Mouse (Mus musculus) spleen, adult 2 months (tissue): ENCODE results near the gene Eif3f.

Experiments
- CTCF ChIP-seq: fragments of 200-500 bp; IDR thresholded peaks from 2 replicates; pipeline ENCODE4 v1.5.1; 2011; ENCODE audit warnings: mild to moderate bottlenecking, inconsistent platforms; ENCODE audit not compliant: insufficient read depth, insufficient read length, insufficient replicate concordance; ENCODE audit errors: extremely low read depth
- POLR2A ChIP-seq: fragments of 200-500 bp; IDR thresholded peaks from 2 replicates; pipeline ENCODE4 v1.6.1; 2011; ENCODE audit warnings: low read depth, low read length, inconsistent platforms

DNA sequence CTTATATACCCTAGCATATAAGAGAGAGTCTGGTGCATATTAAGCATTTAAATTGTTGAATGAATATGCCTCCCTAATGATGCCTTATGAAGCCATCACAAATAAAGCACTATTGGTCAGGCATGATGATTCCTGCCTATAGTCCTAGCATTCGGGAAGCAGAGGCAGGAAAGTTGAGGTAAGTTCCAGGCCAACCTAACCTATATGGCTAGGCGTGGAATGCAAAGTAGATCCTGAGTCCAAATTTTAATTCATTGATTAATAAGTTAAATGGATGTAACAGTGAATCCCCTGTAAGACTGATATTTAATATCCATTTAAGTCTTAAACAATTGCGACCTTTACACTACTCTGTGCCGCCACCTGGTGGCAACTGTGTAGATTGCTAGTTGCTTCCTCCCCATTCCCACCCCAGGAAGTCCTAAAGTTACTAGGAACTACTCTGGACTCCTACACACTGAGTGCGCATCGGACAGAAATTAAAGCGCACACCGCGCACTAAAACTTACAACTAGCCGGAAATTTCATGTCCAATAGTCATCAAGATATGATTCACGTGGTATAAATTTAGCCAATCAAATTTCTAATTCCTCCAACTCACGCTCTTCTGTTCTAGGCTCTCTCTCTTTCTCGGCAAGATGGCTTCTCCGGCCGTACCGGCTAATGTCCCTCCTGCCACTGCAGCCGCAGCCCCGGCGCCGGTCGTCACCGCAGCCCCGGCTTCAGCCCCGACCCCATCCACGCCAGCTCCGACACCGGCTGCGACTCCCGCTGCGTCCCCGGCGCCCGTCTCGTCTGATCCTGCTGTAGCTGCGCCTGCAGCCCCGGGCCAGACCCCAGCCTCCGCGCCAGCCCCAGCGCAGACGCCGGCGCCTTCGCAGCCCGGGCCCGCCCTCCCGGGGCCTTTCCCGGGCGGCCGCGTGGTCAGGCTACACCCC lies at the start of gene Eif3f:
- TF ChIP-seq CTCF (peak; percentile 76; the same call in 1 of the 2 replicates), POLR2A (peak; percentile 56)
